Mouse (Mus musculus) heart, adult 2 months (tissue): ENCODE measurements around the gene Cfap46.

Source experiments
- CTCF ChIP-seq: fragments of 200-600 bp; IDR thresholded peaks from 2 replicates; pipeline ENCODE4 v1.8.1; 2022; ENCODE audit warnings: antibody characterized with exemption, mild to moderate bottlenecking, moderate library complexity
- POLR2A ChIP-seq: fragments of 200-500 bp; IDR thresholded peaks from 2 replicates; pipeline ENCODE4 v1.6.1; 2011; ENCODE audit warnings: mild to moderate bottlenecking, low read depth, low read length, control low read depth; ENCODE audit not compliant: insufficient read depth

- TF ChIP-seq POLR2A (no peak), CTCF (no peak)
Measured at GRCm38 (mm10) chr7:139731276-139731696, 47.7 kb upstream of the Cfap46 start.
